Mouse (Mus musculus) MEL (cell line): Measurements from ENCODE around the gene Foxj3. TPM values are rescaled to one million over a fixed set of nuclear protein-coding genes. Genes with fewer than 3 reads are reported as not detected.

ENCODE experiments used
- DNase-seq: peaks from one replicate; pipeline ENCODE4 v3.0.0; 2011; ENCODE audit warnings: low read depth, low spot score
- H3K27ac ChIP-seq: 2 replicates; pipeline ENCODE4 v1.5.1; 2012; ENCODE audit warnings: low read depth, mild to moderate bottlenecking, control low read depth, low read length, moderate library complexity; ENCODE audit not compliant: control insufficient read depth
- H3K27me3 ChIP-seq, 2 experiments: fragments of 150-350 bp in 1 of 2; sonication (generic) in 1 of 2; 2 replicates each; pipeline ENCODE4 v1.6.1; 2012; ENCODE audit warnings: low read length in 2 of 2, mild to moderate bottlenecking in 2 of 2, improper control_type of control experiment in 1 of 2, moderate library complexity in 1 of 2; ENCODE audit not compliant: insufficient read depth in 2 of 2, control insufficient read depth in 1 of 2
- H3K36me3 ChIP-seq, 2 experiments: 2 replicates each; pipeline ENCODE4 v1.6.1; 2012 to 2014; ENCODE audit warnings: low read length in 2 of 2, improper control_type of control experiment in 1 of 2, inconsistent platforms in 1 of 2, mild to moderate bottlenecking in 1 of 2; ENCODE audit not compliant: insufficient read depth in 2 of 2, control insufficient read depth in 1 of 2
- H3K4me1 ChIP-seq, 2 experiments: fragments of 150-350 bp in 1 of 2; sonication (generic) in 1 of 2; 2 replicates each; pipeline ENCODE4 v1.6.1; 2012; ENCODE audit warnings: low read length in 2 of 2, improper control_type of control experiment in 1 of 2, mild to moderate bottlenecking in 1 of 2; ENCODE audit not compliant: insufficient read depth in 2 of 2, control insufficient read depth in 1 of 2
- H3K4me3 ChIP-seq, 2 experiments: fragments of 150-350 bp in 1 of 2; sonication (generic) in 1 of 2; 2 replicates each; pipeline ENCODE4 v1.5.1; 2012; ENCODE audit warnings: low read depth in 2 of 2, low read length in 2 of 2, mild to moderate bottlenecking in 2 of 2, moderate library complexity in 2 of 2, control low read depth in 1 of 2, improper control_type of control experiment in 1 of 2; ENCODE audit not compliant: control insufficient read depth in 1 of 2, insufficient read depth in 1 of 2
- H3K79me2 ChIP-seq: 2 replicates; pipeline ENCODE4 v1.6.1; 2012; ENCODE audit warnings: mild to moderate bottlenecking, low read length, moderate library complexity; ENCODE audit not compliant: control insufficient read depth, poor library complexity, insufficient read depth
- H3K9ac ChIP-seq: 2 replicates; pipeline ENCODE4 v1.6.1; 2012; ENCODE audit warnings: low read depth, mild to moderate bottlenecking, control low read depth, low read length, moderate library complexity; ENCODE audit not compliant: control insufficient read depth, poor library complexity, severe bottlenecking
- H3K9me3 ChIP-seq: fragments of 150-350 bp; sonication (generic); replicated peaks from 2 replicates; pipeline ENCODE4 v1.6.1; 2012; ENCODE audit warnings: mild to moderate bottlenecking, low read length, improper control_type of control experiment, moderate library complexity; ENCODE audit not compliant: insufficient read depth
- BHLHE40 ChIP-seq: IDR thresholded peaks from 2 replicates; pipeline ENCODE4 v1.6.1; 2012; ENCODE audit warnings: low read depth, mild to moderate bottlenecking, inconsistent platforms, low read length, improper control_type of control experiment, borderline replicate concordance
- E2F4 ChIP-seq: IDR thresholded peaks from 2 replicates; pipeline ENCODE4 v1.6.1; 2011; ENCODE audit warnings: low read depth, low read length, improper control_type of control experiment, borderline replicate concordance
- ELF1 ChIP-seq: IDR thresholded peaks from 2 replicates; pipeline ENCODE4 v1.6.1; 2014; ENCODE audit warnings: low read depth, mild to moderate bottlenecking, inconsistent platforms, low read length, improper control_type of control experiment, moderate library complexity
- EP300 ChIP-seq, 2 experiments: IDR thresholded peaks; 2 replicates each; pipeline ENCODE4 v1.6.1; 2011; ENCODE audit warnings: improper control_type of control experiment in 2 of 2, low read length in 2 of 2, low read depth in 1 of 2, mild to moderate bottlenecking in 1 of 2
- HCFC1 ChIP-seq: IDR thresholded peaks from 2 replicates; pipeline ENCODE4 v1.6.1; 2012; ENCODE audit warnings: low read depth, mild to moderate bottlenecking, inconsistent platforms, low read length, improper control_type of control experiment, moderate library complexity
- MAX ChIP-seq: IDR thresholded peaks from 2 replicates; pipeline ENCODE4 v1.6.1; 2011; ENCODE audit warnings: low read length, improper control_type of control experiment
- MEF2A ChIP-seq: IDR thresholded peaks from 2 replicates; pipeline ENCODE4 v1.6.1; 2014; ENCODE audit warnings: low read depth, mild to moderate bottlenecking, inconsistent platforms, low read length, improper control_type of control experiment; ENCODE audit not compliant: poor library complexity, insufficient replicate concordance, severe bottlenecking; ENCODE audit errors: extremely low read depth
- MXI1 ChIP-seq: IDR thresholded peaks from 2 replicates; pipeline ENCODE4 v1.6.1; 2011; ENCODE audit warnings: mild to moderate bottlenecking, low read depth, low read length, improper control_type of control experiment
- MYB ChIP-seq: IDR thresholded peaks from 2 replicates; pipeline ENCODE4 v1.6.1; 2011; ENCODE audit warnings: mild to moderate bottlenecking, low read depth, low read length, improper control_type of control experiment
- MYC ChIP-seq: IDR thresholded peaks from 2 replicates; pipeline ENCODE4 v1.6.1; 2011; ENCODE audit warnings: low read depth, mild to moderate bottlenecking, low read length, improper control_type of control experiment, moderate library complexity
- NELFE ChIP-seq: IDR thresholded peaks from 2 replicates; pipeline ENCODE4 v1.6.1; 2011; ENCODE audit warnings: low read depth, low read length, improper control_type of control experiment
- POLR2A ChIP-seq, 2 experiments: IDR thresholded peaks; 2 replicates each; pipeline ENCODE4 v1.6.1; 2011 to 2012; ENCODE audit warnings: low read length in 2 of 2, mild to moderate bottlenecking in 2 of 2, control low read depth in 1 of 2, improper control_type of control experiment in 1 of 2, low read depth in 1 of 2, moderate library complexity in 1 of 2; ENCODE audit not compliant: control insufficient read depth in 1 of 2, insufficient read depth in 1 of 2, poor library complexity in 1 of 2
- POLR2AphosphoS5 ChIP-seq: IDR thresholded peaks from 2 replicates; pipeline ENCODE4 v1.6.1; 2012; ENCODE audit warnings: low read depth, borderline replicate concordance, mild to moderate bottlenecking, inconsistent platforms, low read length, moderate library complexity, mixed read lengths
- RCOR1 ChIP-seq: IDR thresholded peaks from 2 replicates; pipeline ENCODE4 v1.6.1; 2012; ENCODE audit warnings: low read depth, mild to moderate bottlenecking, inconsistent platforms, low read length, improper control_type of control experiment
- TBP ChIP-seq: IDR thresholded peaks from 2 replicates; pipeline ENCODE4 v1.8.0; 2011; ENCODE audit warnings: low read depth, low read length, improper control_type of control experiment
- TCF12 ChIP-seq: IDR thresholded peaks from 2 replicates; pipeline ENCODE4 v1.6.1; 2014; ENCODE audit warnings: low read depth, mild to moderate bottlenecking, inconsistent platforms, low read length, improper control_type of control experiment, moderate library complexity
- USF2 ChIP-seq, 2 experiments: IDR thresholded peaks; 2 replicates each; pipeline ENCODE4 v1.6.1; 2011 to 2012; ENCODE audit warnings: improper control_type of control experiment in 2 of 2, low read length in 2 of 2, borderline replicate concordance in 1 of 2, inconsistent platforms in 1 of 2, low read depth in 1 of 2, mild to moderate bottlenecking in 1 of 2; ENCODE audit not compliant: insufficient read depth in 1 of 2
- polyA plus RNA-seq, 2 experiments: library from polyadenylated mRNA; stranded (reverse) in 1 of 2; unstranded in 1 of 2; fragments of >175 nt in 1 of 2; fragments of >200 nt in 1 of 2; gene quantifications; 2 replicates each; pipeline versions ENCODE4 v1.2.1 to v1.2.4; 2012; ENCODE audit warnings: low replicate concordance in 2 of 2, low read depth in 1 of 2; ENCODE audit not compliant: insufficient read length in 2 of 2, insufficient read depth in 1 of 2, missing spikeins in 1 of 2
- total RNA-seq: library from RNA; depleted of rRNA; stranded (reverse); fragments of 300-350 nt; gene quantifications from 2 replicates; pipeline ENCODE4 v1.2.3, GENCODE M21; 2012

Foxj3 gene
- total and polyA plus RNA-seq, 3 experiments, result 11.0 to 27.0 TPM; not detected in 1

DNA sequence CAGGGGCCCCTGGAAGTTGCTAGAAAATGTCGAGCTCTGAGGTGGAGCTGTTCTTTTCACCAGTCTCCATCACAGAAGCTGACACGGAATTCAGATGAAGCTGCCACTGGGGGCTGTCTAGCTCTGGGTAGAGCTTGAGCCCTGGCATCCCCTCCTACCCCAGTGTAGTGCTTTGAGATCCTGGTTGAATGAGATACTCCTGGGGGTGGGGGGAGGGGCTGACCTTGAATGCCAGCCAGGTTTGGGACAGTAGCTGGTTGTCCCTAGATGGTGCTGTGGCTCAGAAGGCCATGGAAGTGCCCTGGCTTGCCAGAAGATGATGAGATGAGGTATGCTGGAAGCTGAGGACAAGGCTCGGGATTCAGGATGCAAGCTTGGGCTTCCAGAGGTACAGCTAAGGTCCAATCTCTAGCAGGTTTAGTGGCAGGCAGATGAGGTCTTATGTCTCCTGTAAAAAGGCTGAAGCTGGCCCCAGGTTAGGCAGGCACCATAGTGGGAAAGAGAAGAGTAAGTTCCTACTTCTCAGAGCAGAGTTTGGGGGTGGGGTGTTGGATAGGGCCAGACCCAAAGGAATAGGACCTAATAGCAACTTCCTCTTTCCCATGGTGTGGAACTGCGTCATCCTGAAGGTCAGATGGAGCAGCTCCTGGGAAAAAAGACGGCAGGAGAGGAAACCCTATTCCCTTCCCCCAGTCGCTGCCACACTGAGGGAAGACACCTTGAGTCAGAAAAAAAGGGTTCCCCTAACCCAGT, 98.3 kb downstream of the Foxj3 start:
- Histone ChIP-seq H3K36me3 (peaks cover 0 to 14% of the 10 kb centered on the region in 2 experiments; a peak in 2 of 4 replicates), H3K9me3 (no peaks in the 10 kb centered on the region), H3K27me3 (no peaks in the 10 kb centered on the region), H3K4me3 (no peak overlapping the region), H3K4me1 (peaks cover 2 to 15% of the 10 kb centered on the region in 2 experiments; a peak in 3 of 4 replicates), H3K9ac (no peak overlapping the region), H3K27ac (no peak overlapping the region)
- TF ChIP-seq HCFC1, result no peak
- TF ChIP-seq, all 39 proteins: peak for 0
- H3K79me2 ChIP-seq, result no peaks in the 10 kb centered on the region
- no peak for DNase-seq

- Histone ChIP-seq H3K36me3 (peaks cover 0 to 14% of the 10 kb centered on the region in 2 experiments; a peak in 2 of 4 replicates), H3K9ac (no peak overlapping the region), H3K4me3 (no peak overlapping the region), H3K9me3 (no peaks in the 10 kb centered on the region), H3K4me1 (peaks cover 2 to 15% of the 10 kb centered on the region in 2 experiments; a peak in 3 of 4 replicates), H3K27me3 (no peaks in the 10 kb centered on the region), H3K27ac (no peak overlapping the region), H3K79me2 (no peaks in the 10 kb centered on the region)
- TF ChIP-seq RCOR1, result no peak
- TF ChIP-seq ELF1, result no peak
- TF ChIP-seq MAX, result no peak
- TF ChIP-seq MXI1, result no peak
- no peak for TF ChIP-seq EP300 (IDR thresholded peaks at IDR 0.05; ENCODE audit: low read depth in 1 of 2, low read length in 2 of 2)
- TF ChIP-seq USF2 (IDR thresholded peaks at IDR 0.05; ENCODE audit: borderline replicate concordance in 1 of 2, insufficient read depth in 1 of 2, low read depth in 1 of 2, low read length in 2 of 2), result no peak
- no peak for TF ChIP-seq BHLHE40
- no peak for TF ChIP-seq TBP
- no peak for TF ChIP-seq E2F4
- no peak for TF ChIP-seq TCF12
- no peak for TF ChIP-seq POLR2A (IDR thresholded peaks at IDR 0.05; ENCODE audit: control insufficient read depth in 1 of 2, insufficient read depth in 1 of 2, low read depth in 1 of 2, low read length in 2 of 2, poor library complexity in 1 of 2)
- no peak for TF ChIP-seq NELFE
- no peak for TF ChIP-seq POLR2AphosphoS5
- TF ChIP-seq MYB, result no peak
- TF ChIP-seq MYC, result no peak
- no peak for TF ChIP-seq MEF2A
- no peak for DNase-seq
These were observed 98.9 kb downstream of the Foxj3 start for GRCm38 (mm10) chr4:119635686-119636085.
